Mouse (Mus musculus) midbrain, postnatal 0 days (tissue): ENCODE data around the gene Jak1. TPM values are rescaled to one million over a fixed set of nuclear protein-coding genes. Genes with fewer than 3 reads are reported as not detected.

Experiments
- ATAC-seq: fragments of 200-750 bp; cut with Nextera tagmentation; 2 replicates; pipeline ENCODE4 v1.8.0; 2017; ENCODE audit warnings: moderate number of reproducible peaks, mild to moderate bottlenecking, moderate TSS enrichment, moderate library complexity; ENCODE audit not compliant: low FRiP score
- DNase-seq: peaks from one replicate; pipeline ENCODE4 v3.0.0-alpha.2; 2015; ENCODE audit warnings: low spot score
- H3K27ac ChIP-seq: fragments of 300-500 bp; sonication (generic); 2 replicates; pipeline ENCODE4 v1.5.1; 2014; ENCODE audit warnings: low read depth, mild to moderate bottlenecking, low read length, mixed read lengths
- H3K27me3 ChIP-seq: fragments of 300-500 bp; sonication (generic); 2 replicates; pipeline ENCODE4 v1.6.1; 2014; ENCODE audit warnings: low read length, control low read depth, mixed read lengths; ENCODE audit not compliant: insufficient read depth
- H3K36me3 ChIP-seq: fragments of 300-500 bp; sonication (generic); 2 replicates; pipeline ENCODE4 v1.6.1; 2014; ENCODE audit warnings: low read length, control low read depth, mixed read lengths; ENCODE audit not compliant: insufficient read depth
- H3K4me1 ChIP-seq: fragments of 300-500 bp; sonication (generic); 2 replicates; pipeline ENCODE4 v1.6.1; 2014; ENCODE audit warnings: mild to moderate bottlenecking, control low read depth, antibody characterized with exemption, low read length, mixed read lengths; ENCODE audit not compliant: insufficient read depth
- H3K4me2 ChIP-seq: fragments of 300-500 bp; sonication (generic); 2 replicates; pipeline ENCODE4 v1.6.1; 2014; ENCODE audit warnings: low read depth, mild to moderate bottlenecking, low read length, mixed read lengths; ENCODE audit not compliant: poor library complexity, severe bottlenecking
- H3K4me3 ChIP-seq: fragments of 300-500 bp; sonication (generic); 2 replicates; pipeline ENCODE4 v1.5.1; 2014; ENCODE audit warnings: low read depth, mild to moderate bottlenecking, low read length, moderate library complexity
- H3K9ac ChIP-seq: fragments of 300-500 bp; sonication (generic); replicated peaks from 2 replicates; pipeline ENCODE4 v1.6.1; 2014; ENCODE audit warnings: mild to moderate bottlenecking, low read length, moderate library complexity, mixed read lengths; ENCODE audit not compliant: poor library complexity, severe bottlenecking
- H3K9me3 ChIP-seq: fragments of 300-500 bp; sonication (generic); 2 replicates; pipeline ENCODE4 v1.6.1; 2016; ENCODE audit warnings: low read length, control low read depth
- CTCF ChIP-seq: IDR thresholded peaks from 2 replicates; pipeline ENCODE4 v1.5.1; 2016; ENCODE audit warnings: antibody characterized with exemption, mild to moderate bottlenecking
- WGBS: fragments of 180-500 bp; shearing (Covaris S2); extraction: QIAGEN DNeasy Blood & Tissue Kit; methylation state at CpG from one replicate; pipeline ENCODE4 v1.1.7; 2014; 5-methylcytosine and 5-hydroxymethylcytosine counted together
- polyA plus RNA-seq: library from polyadenylated mRNA; unstranded; fragments of >200 nt; fragmentation: Nextera tagmentation; extraction: Ambion mirVana; gene quantifications from 2 replicates; pipeline ENCODE4 v1.2.1, GENCODE M21; 2015
- total RNA-seq: library from RNA; depleted of rRNA; stranded (reverse); fragments of >200 nt; gene quantifications from 2 replicates; pipeline ENCODE4 v1.2.3, GENCODE M21; 2014

Gene Jak1
- total and polyA plus RNA-seq, 2 experiments from 2014 or later, result 76.1 to 91.9 TPM

- Histone ChIP-seq H3K9ac (no peak overlapping the region), H3K27ac (no peak overlapping the region), H3K4me3 (no peak overlapping the region), H3K4me1 (0 out of 2 replicates have a peak, but pooled peaks cover 3% of the 10 kb centered on the region), H3K27me3 (no peaks in the 10 kb centered on the region), H3K4me2 (no peak overlapping the region), H3K36me3 (peaks cover 41% of the 10 kb centered on the region), H3K9me3 (no peaks in the 10 kb centered on the region)
- ATAC-seq, result no peak
- no peak for TF ChIP-seq CTCF
- 100% methylated on average over 2 of the region's 2 CpGs for WGBS
- DNase-seq, result no peak
These were observed 100.9 kb downstream of the Jak1 start for GRCm38 (mm10) chr4:101164189-101164588.

- ATAC-seq (no peak), DNase-seq (no peak)
- no peak for TF ChIP-seq CTCF
- Histone ChIP-seq H3K27me3 (no peaks in the 10 kb centered on the region), H3K36me3 (peaks cover 68% of the 10 kb centered on the region), H3K4me3 (no peak overlapping the region), H3K4me2 (no peak overlapping the region), H3K4me1 (no peaks in the 10 kb centered on the region), H3K9me3 (no peaks in the 10 kb centered on the region), H3K9ac (no peak overlapping the region), H3K27ac (no peak overlapping the region)
- 96% methylated on average over 1 of the region's 1 CpGs for WGBS
These were observed 104.3 kb downstream of the Jak1 start for GRCm38 (mm10) chr4:101160821-101161220.

- H3K4me3 ChIP-seq, result no peak overlapping the region
These were observed 105.8 kb downstream of the Jak1 start for GRCm38 (mm10) chr4:101159191-101159764.

GRCm38 (mm10) chr4:101158282-101158681, 106.8 kb downstream of the Jak1 start:
- peaks cover 61% of the 10 kb centered on the region for H3K36me3 ChIP-seq
- H3K27me3 ChIP-seq, result no peaks in the 10 kb centered on the region
- ATAC-seq (no peak), DNase-seq (no peak)
- WGBS, result 91% methylated on average over 6 of the region's 6 CpGs
- H3K4me2 ChIP-seq, result no peak overlapping the region
- no peak overlapping the region for H3K9ac ChIP-seq
- no peak overlapping the region for H3K4me3 ChIP-seq
- TF ChIP-seq CTCF, result no peak
- no peaks in the 10 kb centered on the region for H3K4me1 ChIP-seq
- H3K27ac ChIP-seq, result no peak overlapping the region
- H3K9me3 ChIP-seq, result no peaks in the 10 kb centered on the region

More at GRCm38 (mm10) chr4:101159191-101159764, 105.8 kb downstream of the Jak1 start:
- 75% methylated on average over 12 of the region's 12 CpGs for WGBS
- H3K4me2 ChIP-seq, result no peak overlapping the region
- H3K27me3 ChIP-seq, result no peaks in the 10 kb centered on the region
- H3K27ac ChIP-seq, result no peak overlapping the region
- no peak for TF ChIP-seq CTCF
- no peak for ATAC-seq
- no peaks in the 10 kb centered on the region for H3K4me1 ChIP-seq
- no peak overlapping the region for H3K9ac ChIP-seq
- H3K9me3 ChIP-seq, result no peaks in the 10 kb centered on the region
- DNase-seq, result no peak
- H3K36me3 ChIP-seq, result peaks cover 68% of the 10 kb centered on the region

- Histone ChIP-seq H3K9me3 (no peaks in the 10 kb centered on the region), H3K27me3 (no peaks in the 10 kb centered on the region), H3K4me1 (no peaks in the 10 kb centered on the region), H3K36me3 (peaks cover 57% of the 10 kb centered on the region), H3K4me2 (no peak overlapping the region), H3K27ac (no peak overlapping the region), H3K4me3 (no peak overlapping the region), H3K9ac (no peak overlapping the region)
- no peak for TF ChIP-seq CTCF
- no peak for DNase-seq
- 99% methylated on average over 5 of the region's 5 CpGs for WGBS
- ATAC-seq, result no peak
These were observed 107.6 kb downstream of the Jak1 start for GRCm38 (mm10) chr4:101157476-101157875.

- no peak overlapping the region for H3K4me2 ChIP-seq
- 83% methylated on average over 4 of the region's 4 CpGs for WGBS
- no peak for ATAC-seq
- H3K9me3 ChIP-seq, result no peaks in the 10 kb centered on the region
- H3K27ac ChIP-seq, result no peak overlapping the region
- TF ChIP-seq CTCF, result no peak
- no peak overlapping the region for H3K4me3 ChIP-seq
- no peak for DNase-seq
- H3K9ac ChIP-seq, result no peak overlapping the region
- H3K36me3 ChIP-seq, result peaks cover 53% of the 10 kb centered on the region
- no peaks in the 10 kb centered on the region for H3K4me1 ChIP-seq
- H3K27me3 ChIP-seq, result no peaks in the 10 kb centered on the region
These were observed 109.5 kb downstream of the Jak1 start for GRCm38 (mm10) chr4:101155541-101155940.
